Mouse (Mus musculus): ENCODE measurements around the gene Pik3r6. TPM values are rescaled to one million over a fixed set of nuclear protein-coding genes. Genes with fewer than 3 reads are reported as not detected.

Gene Pik3r6
- polyA plus RNA-seq, 2 experiments: 1.3 to 1.5 TPM

GRCm38 (mm10) chr11:68500949-68501350 is 1.9 kb upstream of the Pik3r6 start:
- H3K36me3 ChIP-seq (replicated peaks; ENCODE audit: control insufficient read depth, insufficient read depth, low read depth): no peaks in the 10 kb centered on the region
- WGBS (ENCODE audit: insufficient replicate concordance): 3% methylated on average over 14 of the region's 14 CpGs
- 0 out of 2 replicates have a peak, but pooled peaks have one; percentile 11 for ATAC-seq (ENCODE audit: insufficient read depth)
- H3K9me3 ChIP-seq (ENCODE audit: control insufficient read depth, low read length): no peaks in the 10 kb centered on the region
- no peak overlapping the region for H3K4me2 ChIP-seq (ENCODE audit: low read depth)
- no peak overlapping the region for H3K4me3 ChIP-seq (ENCODE audit: insufficient read depth in 1 of 2, low read depth in 2 of 2, low read length in 2 of 2)
- no peak for TF ChIP-seq CTCF (IDR thresholded peaks at IDR 0.05; ENCODE audit: low read depth)
- TF ChIP-seq EP300 (IDR thresholded peaks at IDR 0.05; ENCODE audit: low read depth): no peak
- peak in 2 of 3 experiments; percentile 25 to 37 for DNase-seq (ENCODE audit: low read depth in 3 of 3, low spot score in 3 of 3)
- H3K9ac ChIP-seq (replicated peaks): no peak overlapping the region
- H3K27me3 ChIP-seq (ENCODE audit: control insufficient read depth, insufficient read depth, low read length): peaks cover 3% of the 10 kb centered on the region; the same call in 1 of the 2 replicates
- peaks cover 0 to 6% of the 10 kb centered on the region in 2 experiments; a peak in 2 of 4 replicates for H3K4me1 ChIP-seq (replicated peaks; ENCODE audit: control insufficient read depth in 2 of 2, insufficient read depth in 2 of 2, low read length in 1 of 2)
- H3K27ac ChIP-seq: no peak overlapping the region

GRCm38 (mm10) chr11:68502408-68502807 is 411 bp upstream of the Pik3r6 start:
- Histone ChIP-seq H3K4me2 (ENCODE audit: low read depth) (no peak overlapping the region), H3K9me3 (ENCODE audit: control insufficient read depth, low read length) (no peaks in the 10 kb centered on the region), H3K4me1 (replicated peaks; ENCODE audit: control insufficient read depth in 2 of 2, insufficient read depth in 2 of 2, low read length in 1 of 2) (peaks cover 0 to 6% of the 10 kb centered on the region in 2 experiments; a peak in 2 of 4 replicates), H3K9ac (replicated peaks) (no peak overlapping the region), H3K36me3 (replicated peaks; ENCODE audit: control insufficient read depth, insufficient read depth, low read depth) (no peaks in the 10 kb centered on the region), H3K27ac (no peak overlapping the region), H3K4me3 (ENCODE audit: insufficient read depth in 1 of 2, low read depth in 2 of 2, low read length in 2 of 2) (no peak overlapping the region), H3K27me3 (ENCODE audit: control insufficient read depth, insufficient read depth, low read length) (peaks cover 3% of the 10 kb centered on the region; the same call in 1 of the 2 replicates)
- DNase-seq (ENCODE audit: low read depth in 3 of 3, low spot score in 3 of 3) (no peak), ATAC-seq (ENCODE audit: insufficient read depth) (no peak)
- TF ChIP-seq CTCF (IDR thresholded peaks at IDR 0.05; ENCODE audit: low read depth) (no peak), EP300 (IDR thresholded peaks at IDR 0.05; ENCODE audit: low read depth) (no peak)
- WGBS (ENCODE audit: insufficient replicate concordance): 28% methylated on average over 2 of the region's 2 CpGs

GRCm38 (mm10) chr11:68504913-68505312 is 2.1 kb downstream of the Pik3r6 start:
- Histone ChIP-seq H3K4me2 (ENCODE audit: low read depth) (no peak overlapping the region), H3K4me1 (replicated peaks; ENCODE audit: control insufficient read depth in 2 of 2, insufficient read depth in 2 of 2, low read length in 1 of 2) (peaks cover 0 to 6% of the 10 kb centered on the region in 2 experiments; a peak in 2 of 4 replicates), H3K27ac (no peak overlapping the region), H3K27me3 (ENCODE audit: control insufficient read depth, insufficient read depth, low read length) (peaks cover 3% of the 10 kb centered on the region; the same call in 1 of the 2 replicates), H3K9ac (replicated peaks) (no peak overlapping the region), H3K36me3 (replicated peaks; ENCODE audit: control insufficient read depth, insufficient read depth, low read depth) (no peaks in the 10 kb centered on the region), H3K4me3 (ENCODE audit: insufficient read depth in 1 of 2, low read depth in 2 of 2, low read length in 2 of 2) (no peak overlapping the region), H3K9me3 (ENCODE audit: control insufficient read depth, low read length) (no peaks in the 10 kb centered on the region)
- ATAC-seq (ENCODE audit: insufficient read depth): no peak
- WGBS (ENCODE audit: insufficient replicate concordance): 84% methylated on average over 11 of the region's 11 CpGs
- no peak for DNase-seq (ENCODE audit: low read depth in 3 of 3, low spot score in 3 of 3)
- TF ChIP-seq CTCF (IDR thresholded peaks at IDR 0.05; ENCODE audit: low read depth) (no peak), EP300 (IDR thresholded peaks at IDR 0.05; ENCODE audit: low read depth) (no peak)

DNA sequence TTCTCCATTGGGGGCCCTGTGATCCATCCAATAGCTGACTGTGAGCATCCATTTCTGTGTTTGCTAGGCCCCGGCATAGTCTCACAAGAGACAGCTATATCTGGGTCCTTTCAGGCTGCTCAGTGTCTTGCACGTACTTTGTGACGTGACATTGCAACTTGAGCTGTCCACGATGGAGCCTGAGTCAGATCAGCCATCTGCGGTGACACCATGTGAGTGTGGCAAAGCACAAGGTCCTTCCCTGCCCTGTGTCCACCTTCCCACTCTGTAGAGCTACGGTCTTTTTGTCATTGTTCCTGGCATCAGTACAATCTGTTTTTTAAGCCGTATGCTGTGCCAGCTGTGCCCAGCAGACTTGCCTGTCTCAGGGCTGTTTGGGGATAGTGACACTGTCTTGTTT is 4.4 kb downstream of the Pik3r6 start:
- Histone ChIP-seq H3K9me3 (ENCODE audit: control insufficient read depth, low read length) (no peaks in the 10 kb centered on the region), H3K4me2 (ENCODE audit: low read depth) (no peak overlapping the region), H3K4me3 (ENCODE audit: insufficient read depth in 1 of 2, low read depth in 2 of 2, low read length in 2 of 2) (no peak overlapping the region), H3K4me1 (replicated peaks; ENCODE audit: control insufficient read depth in 2 of 2, insufficient read depth in 2 of 2, low read length in 1 of 2) (no peaks in the 10 kb centered on the region), H3K36me3 (replicated peaks; ENCODE audit: control insufficient read depth, insufficient read depth, low read depth) (no peaks in the 10 kb centered on the region), H3K27me3 (ENCODE audit: control insufficient read depth, insufficient read depth, low read length) (peaks cover 3% of the 10 kb centered on the region; the same call in 1 of the 2 replicates), H3K27ac (no peak overlapping the region), H3K9ac (replicated peaks) (no peak overlapping the region)
- TF ChIP-seq EP300 (IDR thresholded peaks at IDR 0.05; ENCODE audit: low read depth): no peak
- no peak for TF ChIP-seq CTCF (IDR thresholded peaks at IDR 0.05; ENCODE audit: low read depth)
- DNase-seq (ENCODE audit: low read depth in 3 of 3, low spot score in 3 of 3) (no peak), ATAC-seq (ENCODE audit: insufficient read depth) (no peak)
- WGBS (ENCODE audit: insufficient replicate concordance): 64% methylated on average over 7 of the region's 7 CpGs

- H3K4me1 ChIP-seq (replicated peaks; ENCODE audit: control insufficient read depth in 2 of 2, insufficient read depth in 2 of 2, low read length in 1 of 2): no peaks in the 10 kb centered on the region
- H3K27me3 ChIP-seq (ENCODE audit: control insufficient read depth, insufficient read depth, low read length): no peaks in the 10 kb centered on the region
- no peak overlapping the region for H3K4me2 ChIP-seq (ENCODE audit: low read depth)
- H3K9ac ChIP-seq (replicated peaks): no peak overlapping the region
- ATAC-seq (ENCODE audit: insufficient read depth): no peak
- no peak overlapping the region for H3K4me3 ChIP-seq (ENCODE audit: insufficient read depth in 1 of 2, low read depth in 2 of 2, low read length in 2 of 2)
- H3K9me3 ChIP-seq (ENCODE audit: control insufficient read depth, low read length): no peaks in the 10 kb centered on the region
- no peak for DNase-seq (ENCODE audit: low read depth in 3 of 3, low spot score in 3 of 3)
- no peaks in the 10 kb centered on the region for H3K36me3 ChIP-seq (replicated peaks; ENCODE audit: control insufficient read depth, insufficient read depth, low read depth)
- no peak overlapping the region for H3K27ac ChIP-seq
- TF ChIP-seq CTCF (IDR thresholded peaks at IDR 0.05; ENCODE audit: low read depth) (no peak), EP300 (IDR thresholded peaks at IDR 0.05; ENCODE audit: low read depth) (no peak)
- WGBS (ENCODE audit: insufficient replicate concordance): 42% methylated on average over 5 of the region's 5 CpGs
Measured at GRCm38 (mm10) chr11:68508619-68509018, 5.8 kb downstream of the Pik3r6 start.
